Mouse (Mus musculus) myocyte (in vitro differentiated cells): ENCODE results near the gene Fuca2.

ENCODE experiments used
- E2F4 ChIP-seq: IDR thresholded peaks from one replicate; pipeline ENCODE4 v1.6.1; 2011; ENCODE audit warnings: mild to moderate bottlenecking, control low read depth, moderate library complexity; ENCODE audit not compliant: insufficient read depth
- MAX ChIP-seq: IDR thresholded peaks from one replicate; pipeline ENCODE4 v1.6.1; 2011; ENCODE audit warnings: low read depth, mild to moderate bottlenecking, control low read depth
- MYOD1 ChIP-seq, 3 experiments: IDR thresholded peaks; one replicate each; pipeline ENCODE4 v1.6.1; 2011; ENCODE audit warnings: control low read depth in 2 of 3, low read depth in 2 of 3, mild to moderate bottlenecking in 2 of 3, moderate library complexity in 1 of 3; ENCODE audit not compliant: insufficient read length in 2 of 3, control insufficient read depth in 1 of 3
- POLR2A ChIP-seq: IDR thresholded peaks from one replicate; pipeline ENCODE4 v1.6.1; 2011; ENCODE audit warnings: low read depth, mild to moderate bottlenecking, control low read depth, moderate library complexity; ENCODE audit not compliant: insufficient read length
- POLR2AphosphoS2 ChIP-seq: IDR thresholded peaks from one replicate; pipeline ENCODE4 v1.6.1; 2011; ENCODE audit warnings: low read depth, control low read depth; ENCODE audit not compliant: insufficient read length
- TCF12 ChIP-seq: IDR thresholded peaks from one replicate; pipeline ENCODE4 v1.6.1; 2011; ENCODE audit warnings: mild to moderate bottlenecking, control low read depth; ENCODE audit not compliant: poor library complexity, insufficient read depth, severe bottlenecking
- USF1 ChIP-seq: IDR thresholded peaks from one replicate; pipeline ENCODE4 v1.6.1; 2011; ENCODE audit warnings: low read depth, mild to moderate bottlenecking, control low read depth, moderate library complexity

- no peak for TF ChIP-seq POLR2AphosphoS2
- no peak for TF ChIP-seq POLR2A
- TF ChIP-seq MYOD1 (IDR thresholded peaks at IDR 0.05; ENCODE audit: control insufficient read depth in 1 of 3, insufficient read length in 2 of 3, low read depth in 2 of 3), result no peak
- TF ChIP-seq MAX, result no peak
- TF ChIP-seq TCF12, result no peak
- TF ChIP-seq USF1, result no peak
- no peak for TF ChIP-seq E2F4
Observed at GRCm38 (mm10) chr10:13566393-13566792, 67.1 kb downstream of the Fuca2 start.
